Mouse (Mus musculus): ENCODE measurements around the gene Hgfac. TPM values are rescaled to one million over a fixed set of nuclear protein-coding genes. Genes with fewer than 3 reads are reported as not detected.

The Hgfac gene
- total RNA-seq, 4 experiments from 2014 or later: 0.30 to 1.7 (median 0.72) TPM

- no peak for DNase-seq
These were observed 1.3 kb downstream of the Hgfac start for GRCm38 (mm10) chr5:35042431-35043109.

- peak; percentile 50 for DNase-seq
These were observed 1.8 kb downstream of the Hgfac start for GRCm38 (mm10) chr5:35043110-35043451.

GRCm38 (mm10) chr5:35050541-35050940 is 9.2 kb downstream of the Hgfac start:
- no peak for DNase-seq

- DNase-seq: no peak
These were observed 13.3 kb downstream of the Hgfac start for GRCm38 (mm10) chr5:35054628-35055027.

GRCm38 (mm10) chr5:35055076-35055475 is 13.8 kb downstream of the Hgfac start:
- DNase-seq: peak; percentile 74

GRCm38 (mm10) chr5:35056604-35057432 is 15.5 kb downstream of the Hgfac start, which contains the start of gene Dok7:
Gene Dok7, plus strand, starts transcription at chr5:35056766.
- DNase-seq: peak; percentile 64

GRCm38 (mm10) chr5:35057582-35057981 is 16.3 kb downstream of the Hgfac start:
- DNase-seq: no peak

GRCm38 (mm10) chr5:35058216-35058615 is 16.9 kb downstream of the Hgfac start:
- no peak for DNase-seq

- DNase-seq: no peak
These were observed 18.8 kb downstream of the Hgfac start for GRCm38 (mm10) chr5:35060098-35060497.

GRCm38 (mm10) chr5:35069841-35070240 is 28.5 kb downstream of the Hgfac start:
- DNase-seq: no peak

- peak; percentile 77 for DNase-seq
These were observed 29.0 kb downstream of the Hgfac start for GRCm38 (mm10) chr5:35070314-35070713.

- no peak for DNase-seq
These were observed 29.6 kb downstream of the Hgfac start for GRCm38 (mm10) chr5:35070953-35071352.

- no peak for DNase-seq
These were observed 30.5 kb downstream of the Hgfac start for GRCm38 (mm10) chr5:35071855-35072254.

- DNase-seq: no peak
These were observed 31.9 kb downstream of the Hgfac start for GRCm38 (mm10) chr5:35073235-35073634.

GRCm38 (mm10) chr5:35073992-35074391 is 32.7 kb downstream of the Hgfac start:
- DNase-seq: peak; percentile 85

GRCm38 (mm10) chr5:35076369-35076768 is 35.1 kb downstream of the Hgfac start:
- no peak for DNase-seq

GRCm38 (mm10) chr5:35079101-35079500 is 37.8 kb downstream of the Hgfac start:
- no peak for DNase-seq

GRCm38 (mm10) chr5:35084913-35085312 is 43.6 kb downstream of the Hgfac start:
- DNase-seq: no peak

GRCm38 (mm10) chr5:35088785-35089613 is 47.7 kb downstream of the Hgfac start:
- peak; percentile 73 for DNase-seq

- DNase-seq: no peak
These were observed 48.3 kb downstream of the Hgfac start for GRCm38 (mm10) chr5:35089614-35089963.

GRCm38 (mm10) chr5:35091636-35092035 is 50.3 kb downstream of the Hgfac start:
- no peak for DNase-seq

Measured in adrenal gland, adult 8-10 months (tissue).